Mouse (Mus musculus): Measurements from ENCODE around the gene Tmem131. TPM values are rescaled to one million over a fixed set of nuclear protein-coding genes. Genes with fewer than 3 reads are reported as not detected.

Tmem131 gene
- polyA plus RNA-seq, 1 experiment from 2014 or later, result 13.3 TPM

- Histone ChIP-seq H3K9me3 (no peaks in the 10 kb centered on the region), H3K36me3 (no peaks in the 10 kb centered on the region), H3K27ac (no peak overlapping the region), H3K4me3 (no peak overlapping the region), H3K4me2 (no peak overlapping the region), H3K9ac (no peak overlapping the region), H3K4me1 (no peaks in the 10 kb centered on the region), H3K27me3 (no peaks in the 10 kb centered on the region)
- 80% methylated on average over 5 of the region's 5 CpGs for WGBS
- no peak for ATAC-seq (ENCODE audit: insufficient number of reproducible peaks, low FRiP score, low TSS enrichment, low read depth)
Measured at GRCm38 (mm10) chr1:36965831-36966230, 22.4 kb upstream of the Tmem131 start.

- no peak for ATAC-seq (ENCODE audit: insufficient number of reproducible peaks, low FRiP score, low TSS enrichment, low read depth)
- Histone ChIP-seq H3K4me3 (no peak overlapping the region), H3K36me3 (no peaks in the 10 kb centered on the region), H3K27me3 (no peaks in the 10 kb centered on the region), H3K4me2 (no peak overlapping the region), H3K9ac (no peak overlapping the region), H3K4me1 (no peaks in the 10 kb centered on the region), H3K27ac (no peak overlapping the region), H3K9me3 (no peaks in the 10 kb centered on the region)
- 81% methylated on average over 10 of the region's 10 CpGs for WGBS
Measured at GRCm38 (mm10) chr1:36962379-36963176, 19.1 kb upstream of the Tmem131 start.

GRCm38 (mm10) chr1:36960509-36961222, 17.2 kb upstream of the Tmem131 start:
- no peak for ATAC-seq (ENCODE audit: insufficient number of reproducible peaks, low FRiP score, low TSS enrichment, low read depth)
- H3K36me3 ChIP-seq, result no peaks in the 10 kb centered on the region
- no peak overlapping the region for H3K27ac ChIP-seq
- H3K27me3 ChIP-seq, result no peaks in the 10 kb centered on the region
- 83% methylated on average over 16 of the region's 16 CpGs for WGBS
- no peak overlapping the region for H3K4me3 ChIP-seq
- H3K4me1 ChIP-seq, result no peaks in the 10 kb centered on the region
- H3K9me3 ChIP-seq, result no peaks in the 10 kb centered on the region
- H3K9ac ChIP-seq, result no peak overlapping the region
- H3K4me2 ChIP-seq, result no peak overlapping the region

GRCm38 (mm10) chr1:36949591-36950184, 6.2 kb upstream of the Tmem131 start:
- H3K27ac ChIP-seq, result no peak overlapping the region
- WGBS, result 59% methylated on average over 7 of the region's 7 CpGs

DNA sequence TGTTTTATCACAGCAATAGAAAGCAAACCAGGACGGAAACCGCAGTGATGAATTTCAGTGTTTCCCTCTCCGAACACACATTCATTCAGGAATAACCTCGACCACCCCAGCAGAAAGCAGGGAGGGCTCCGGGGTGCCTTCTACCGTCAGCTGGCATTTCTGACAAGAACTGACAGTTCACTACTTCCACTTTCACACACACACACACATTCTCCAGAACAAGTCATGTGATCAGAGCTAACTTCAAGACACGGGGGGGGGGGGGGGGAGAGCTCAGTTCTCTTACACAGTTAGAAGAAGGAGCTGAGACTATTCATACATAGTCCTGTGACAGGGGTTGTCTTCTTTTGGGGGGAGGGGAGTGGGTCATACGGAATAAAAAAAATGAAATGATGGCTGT, 4.0 kb upstream of the Tmem131 start:
- Histone ChIP-seq H3K27me3 (no peaks in the 10 kb centered on the region), H3K36me3 (no peaks in the 10 kb centered on the region), H3K4me1 (0 out of 2 replicates have a peak, but pooled peaks cover 2% of the 10 kb centered on the region), H3K4me3 (no peak overlapping the region), H3K27ac (no peak overlapping the region), H3K9me3 (no peaks in the 10 kb centered on the region), H3K4me2 (no peak overlapping the region), H3K9ac (no peak overlapping the region)
- WGBS, result 69% methylated on average over 8 of the region's 8 CpGs
- ATAC-seq (ENCODE audit: insufficient number of reproducible peaks, low FRiP score, low TSS enrichment, low read depth), result no peak

More at GRCm38 (mm10) chr1:36949591-36950184, 6.2 kb upstream of the Tmem131 start:
- no peaks in the 10 kb centered on the region for H3K27me3 ChIP-seq
- no peak overlapping the region for H3K4me2 ChIP-seq
- no peaks in the 10 kb centered on the region for H3K36me3 ChIP-seq
- 0 out of 2 replicates have a peak, but pooled peaks cover 2% of the 10 kb centered on the region for H3K4me1 ChIP-seq
- H3K9me3 ChIP-seq, result no peaks in the 10 kb centered on the region
- H3K4me3 ChIP-seq, result no peak overlapping the region
- no peak for ATAC-seq (ENCODE audit: insufficient number of reproducible peaks, low FRiP score, low TSS enrichment, low read depth)
- no peak overlapping the region for H3K9ac ChIP-seq

DNA sequence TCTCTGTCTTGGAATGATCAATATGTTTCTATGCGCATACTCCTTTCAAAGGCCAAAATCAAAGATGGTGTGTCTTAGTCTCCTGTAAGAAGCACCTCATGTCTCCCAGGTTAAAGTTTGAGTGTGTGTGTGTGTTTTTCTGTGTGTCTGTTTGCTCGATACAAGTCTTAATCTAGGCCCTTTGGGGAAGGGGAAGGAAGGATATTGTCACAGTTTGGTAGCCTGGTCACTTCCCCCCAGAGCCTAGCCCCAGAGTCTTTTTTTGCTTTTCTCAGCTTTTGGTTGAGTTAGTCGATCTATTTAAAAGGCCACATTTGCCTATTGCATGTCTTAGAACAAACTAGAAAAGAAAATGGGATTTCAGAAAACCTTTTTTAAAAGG, 3.1 kb downstream of the Tmem131 start:
- peak overlapping the region; percentile 97 for H3K4me3 ChIP-seq
- 47% methylated on average over 3 of the region's 3 CpGs for WGBS
- H3K4me1 ChIP-seq, result peaks cover 18% of the 10 kb centered on the region
- ATAC-seq (ENCODE audit: insufficient number of reproducible peaks, low FRiP score, low TSS enrichment, low read depth), result no peak
- H3K27ac ChIP-seq, result peak overlapping the region; percentile 94; the same call in 1 of the 2 replicates
- no peak overlapping the region for H3K9ac ChIP-seq
- H3K9me3 ChIP-seq, result no peaks in the 10 kb centered on the region
- H3K36me3 ChIP-seq, result no peaks in the 10 kb centered on the region
- H3K27me3 ChIP-seq, result no peaks in the 10 kb centered on the region
- peak overlapping the region; percentile 56 for H3K4me2 ChIP-seq

DNA sequence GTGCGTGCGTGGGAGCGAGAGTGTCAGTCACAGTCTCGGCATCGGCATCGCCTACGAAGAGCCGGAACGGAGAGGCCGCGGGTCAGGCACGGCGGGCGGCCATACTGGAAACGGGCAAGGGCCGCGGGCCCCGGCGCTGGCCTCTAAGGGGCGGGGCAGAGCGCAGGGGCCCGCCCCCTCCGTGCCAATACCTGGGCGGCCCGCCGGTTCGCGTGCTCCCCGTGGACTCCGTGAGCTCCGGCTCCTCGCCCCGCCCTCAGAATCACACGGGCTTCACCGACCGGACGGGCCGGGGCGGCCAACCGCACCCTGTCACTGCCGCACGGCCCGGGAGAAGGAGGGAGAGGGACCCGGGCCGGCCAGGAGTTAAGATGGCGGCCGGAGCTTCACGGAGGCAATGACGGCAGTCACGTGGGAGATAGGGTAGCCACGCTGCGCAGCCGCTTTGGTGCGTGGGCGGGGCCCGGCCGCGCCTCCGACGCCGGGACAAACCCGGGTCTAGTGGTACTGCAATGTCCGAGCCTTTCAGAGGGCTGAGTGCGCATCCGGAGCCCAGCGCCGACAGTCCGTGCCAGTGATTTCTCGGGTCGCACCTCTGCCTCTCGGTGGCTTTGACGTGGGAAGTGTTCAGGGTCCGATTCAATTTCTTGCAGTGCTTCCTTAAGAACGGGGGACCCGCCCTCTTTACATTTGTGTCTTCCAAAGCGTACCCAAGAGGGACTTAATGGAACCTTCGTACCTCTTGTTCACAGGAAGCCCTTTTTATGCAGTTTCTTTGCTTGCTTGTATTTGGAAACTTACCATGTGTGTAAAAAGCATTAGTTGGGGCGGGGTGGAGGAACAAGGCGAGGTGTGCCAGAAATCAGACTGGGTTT, 3.7 kb downstream of the Tmem131 start:
- H3K9ac ChIP-seq, result peak overlapping the region; percentile 100
- peak overlapping the region; percentile 97 for H3K4me3 ChIP-seq
- H3K27me3 ChIP-seq, result no peaks in the 10 kb centered on the region
- H3K27ac ChIP-seq, result peak overlapping the region; percentile 94
- no peaks in the 10 kb centered on the region for H3K36me3 ChIP-seq
- no peaks in the 10 kb centered on the region for H3K9me3 ChIP-seq
- WGBS, result under 1% methylated on average over 72 of the region's 79 CpGs
- peak overlapping the region; percentile 56 for H3K4me2 ChIP-seq
- ATAC-seq (ENCODE audit: insufficient number of reproducible peaks, low FRiP score, low TSS enrichment, low read depth), result peak; percentile 98
- H3K4me1 ChIP-seq, result peaks cover 22% of the 10 kb centered on the region

DNA sequence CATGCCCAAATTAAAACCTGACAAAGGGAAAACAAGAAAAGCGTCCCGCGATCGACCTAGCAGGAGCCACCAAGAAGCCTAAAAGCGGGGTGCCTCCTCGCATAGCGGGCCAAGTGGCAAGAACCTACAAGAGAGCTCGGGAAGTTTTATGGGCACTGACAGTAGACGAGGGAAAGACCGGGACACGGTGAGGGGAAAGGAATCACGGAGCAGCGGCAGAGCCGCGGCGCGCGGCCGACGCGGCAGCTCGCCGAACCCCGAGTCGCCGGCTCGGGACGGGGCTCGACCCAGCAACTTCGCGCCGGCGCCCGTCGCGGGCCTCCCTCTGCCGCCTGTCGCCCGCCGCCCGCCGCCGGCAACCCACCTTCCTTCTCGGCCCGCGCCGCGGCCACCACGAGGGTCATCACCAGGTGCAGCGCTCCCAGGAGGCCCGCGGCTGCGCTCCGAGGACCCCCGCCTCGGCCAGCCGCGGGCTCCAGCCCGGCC, 4.6 kb downstream of the Tmem131 start:
- WGBS, result under 1% methylated on average over 55 of the region's 59 CpGs
- H3K4me2 ChIP-seq, result peak overlapping the region; percentile 56
- H3K36me3 ChIP-seq, result no peaks in the 10 kb centered on the region
- no peaks in the 10 kb centered on the region for H3K9me3 ChIP-seq
- H3K9ac ChIP-seq, result peak overlapping the region; percentile 100
- no peak; the same call in 1 of the 2 replicates for ATAC-seq (ENCODE audit: insufficient number of reproducible peaks, low FRiP score, low TSS enrichment, low read depth)
- peak overlapping the region; percentile 97 for H3K4me3 ChIP-seq
- H3K27ac ChIP-seq, result peak overlapping the region; percentile 94
- H3K27me3 ChIP-seq, result no peaks in the 10 kb centered on the region
- peaks cover 24% of the 10 kb centered on the region for H3K4me1 ChIP-seq

GRCm38 (mm10) chr1:36938348-36938747, 5.1 kb downstream of the Tmem131 start:
- Histone ChIP-seq H3K4me1 (peaks cover 24% of the 10 kb centered on the region), H3K4me2 (peak overlapping the region; percentile 56), H3K27me3 (no peaks in the 10 kb centered on the region), H3K36me3 (no peaks in the 10 kb centered on the region), H3K9ac (peak overlapping the region; percentile 100), H3K27ac (no peak overlapping the region), H3K9me3 (no peaks in the 10 kb centered on the region), H3K4me3 (peak overlapping the region; percentile 97)
- WGBS, result under 1% methylated on average over 9 of the region's 9 CpGs
- no peak for ATAC-seq (ENCODE audit: insufficient number of reproducible peaks, low FRiP score, low TSS enrichment, low read depth)

GRCm38 (mm10) chr1:36937648-36938047, 5.8 kb downstream of the Tmem131 start:
- no peak overlapping the region for H3K9ac ChIP-seq
- H3K4me1 ChIP-seq, result peaks cover 24% of the 10 kb centered on the region
- ATAC-seq (ENCODE audit: insufficient number of reproducible peaks, low FRiP score, low TSS enrichment, low read depth), result no peak
- peak overlapping the region; percentile 97 for H3K4me3 ChIP-seq
- H3K36me3 ChIP-seq, result no peaks in the 10 kb centered on the region
- no peak overlapping the region for H3K27ac ChIP-seq
- H3K9me3 ChIP-seq, result no peaks in the 10 kb centered on the region
- H3K4me2 ChIP-seq, result peak overlapping the region; percentile 56
- no peaks in the 10 kb centered on the region for H3K27me3 ChIP-seq
- 25% methylated on average over 3 of the region's 3 CpGs for WGBS

GRCm38 (mm10) chr1:36937015-36937414, 6.5 kb downstream of the Tmem131 start:
- H3K4me3 ChIP-seq, result no peak overlapping the region
- ATAC-seq (ENCODE audit: insufficient number of reproducible peaks, low FRiP score, low TSS enrichment, low read depth), result no peak
- H3K4me2 ChIP-seq, result no peak overlapping the region
- 29% methylated on average over 2 of the region's 2 CpGs for WGBS
- no peak overlapping the region for H3K27ac ChIP-seq
- no peak overlapping the region for H3K9ac ChIP-seq
- no peaks in the 10 kb centered on the region for H3K27me3 ChIP-seq
- H3K36me3 ChIP-seq, result no peaks in the 10 kb centered on the region
- peaks cover 24% of the 10 kb centered on the region for H3K4me1 ChIP-seq
- H3K9me3 ChIP-seq, result no peaks in the 10 kb centered on the region
